Mouse (Mus musculus): ENCODE results near the gene Prkar2b. TPM values are rescaled to one million over a fixed set of nuclear protein-coding genes. Genes with fewer than 3 reads are reported as not detected.

Gene Prkar2b
- polyA plus RNA-seq (2015; fragmentation: Nextera tagmentation; extraction: Ambion mirVana) = 66.8 and 70.4 TPM in 2 replicates

DNA sequence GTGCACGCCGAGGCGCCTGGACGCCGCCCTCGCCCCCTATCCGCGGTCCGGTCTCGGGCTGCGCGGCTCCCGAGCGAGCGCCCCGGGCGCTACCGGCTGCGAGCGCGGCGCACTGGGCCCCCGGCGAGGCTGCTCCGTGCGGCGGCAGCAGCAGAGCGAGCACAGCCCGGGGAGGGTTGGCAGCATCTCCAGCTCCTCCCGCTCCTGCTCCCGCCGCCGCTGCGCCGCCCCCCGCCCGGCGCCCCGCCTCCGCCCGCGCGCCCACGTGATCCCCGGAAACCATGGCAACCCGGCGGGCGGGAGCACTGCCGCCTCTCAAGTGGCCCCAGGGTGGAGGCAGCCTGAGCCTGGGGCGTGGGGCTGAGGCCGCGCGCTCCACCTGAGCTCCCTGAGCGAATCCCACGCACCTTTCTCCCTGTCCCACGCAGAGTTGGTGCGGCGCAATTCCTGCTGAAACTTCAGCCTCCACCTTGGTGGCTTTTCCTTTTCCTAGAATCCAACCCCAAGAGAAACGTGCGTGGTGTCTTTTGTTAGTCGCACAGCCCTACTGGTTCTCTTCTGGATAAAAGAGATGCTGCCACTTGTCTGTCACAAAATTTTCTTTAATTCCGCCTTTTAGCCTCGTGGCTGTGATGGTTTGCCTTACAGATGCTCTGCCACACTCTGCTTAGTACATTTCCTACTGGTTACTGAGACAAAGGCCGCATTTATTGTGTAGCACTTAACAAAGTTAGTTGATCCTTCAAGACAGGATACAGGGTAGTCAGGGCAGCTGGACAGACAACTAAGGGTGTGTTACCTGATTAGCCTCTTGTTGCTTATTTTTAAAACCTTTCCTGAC is at the start of gene Prkar2b:
Prkar2b (minus strand) TSS at position 207 of the 841 bp plus-strand sequence.
- WGBS (ENCODE audit: insufficient replicate concordance) = under 1% methylated on average over 64 of the region's 64 CpGs

DNA sequence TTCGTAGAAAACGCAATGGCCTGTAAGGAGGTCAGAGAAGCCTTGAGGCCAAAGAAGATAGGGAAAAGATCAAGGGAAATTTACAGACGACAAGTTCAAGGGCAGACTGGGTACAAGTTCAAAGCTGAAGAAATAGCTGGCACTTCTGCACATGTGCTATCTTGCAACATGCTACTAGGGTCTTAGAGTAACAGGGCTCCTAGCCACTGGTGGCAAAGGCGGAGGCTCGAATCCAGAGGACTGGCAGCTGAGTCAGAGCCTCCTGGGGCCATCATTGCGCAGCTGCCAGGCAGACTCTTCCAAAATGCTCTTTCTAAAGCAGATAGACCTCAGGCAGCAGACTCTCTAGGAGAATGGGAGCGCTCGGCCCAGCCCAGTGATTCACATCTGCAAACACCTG is 48.1 kb upstream of the Prkar2b start:
- H3K36me3 ChIP-seq (replicated peaks) = peaks cover 60% of the 10 kb centered on the region
- H3K4me3 ChIP-seq (replicated peaks) = no peak overlapping the region
- H3K9ac ChIP-seq = 0 out of 2 replicates have a peak overlapping the region, but pooled peaks have one; percentile 5
- no peaks in the 10 kb centered on the region for H3K9me3 ChIP-seq (replicated peaks)
- peak overlapping the region; percentile 96 for H3K27ac ChIP-seq (replicated peaks)
- H3K4me2 ChIP-seq = no peak overlapping the region
- no peaks in the 10 kb centered on the region for H3K27me3 ChIP-seq
- ATAC-seq (ENCODE audit: insufficient read depth) = no peak
- WGBS (ENCODE audit: insufficient replicate concordance) = 79% methylated on average over 8 of the region's 8 CpGs
- peaks cover 93% of the 10 kb centered on the region for H3K4me1 ChIP-seq (replicated peaks)

More for the DNA sequence above, at the start of gene Prkar2b:
- Histone ChIP-seq H3K27me3 (no peaks in the 10 kb centered on the region), H3K4me1 (replicated peaks) (peaks cover 51% of the 10 kb centered on the region), H3K9ac (peak within 1 kb of the TSS; percentile 100), H3K4me2 (peak within 1 kb of the TSS; percentile 84), H3K4me3 (replicated peaks) (peak within 1 kb of the TSS; percentile 100), H3K36me3 (replicated peaks) (peaks cover 10% of the 10 kb centered on the region), H3K9me3 (replicated peaks) (no peaks in the 10 kb centered on the region), H3K27ac (replicated peaks) (peak within 1 kb of the TSS; percentile 98)
- peak; percentile 95 for ATAC-seq (ENCODE audit: insufficient read depth)

DNA sequence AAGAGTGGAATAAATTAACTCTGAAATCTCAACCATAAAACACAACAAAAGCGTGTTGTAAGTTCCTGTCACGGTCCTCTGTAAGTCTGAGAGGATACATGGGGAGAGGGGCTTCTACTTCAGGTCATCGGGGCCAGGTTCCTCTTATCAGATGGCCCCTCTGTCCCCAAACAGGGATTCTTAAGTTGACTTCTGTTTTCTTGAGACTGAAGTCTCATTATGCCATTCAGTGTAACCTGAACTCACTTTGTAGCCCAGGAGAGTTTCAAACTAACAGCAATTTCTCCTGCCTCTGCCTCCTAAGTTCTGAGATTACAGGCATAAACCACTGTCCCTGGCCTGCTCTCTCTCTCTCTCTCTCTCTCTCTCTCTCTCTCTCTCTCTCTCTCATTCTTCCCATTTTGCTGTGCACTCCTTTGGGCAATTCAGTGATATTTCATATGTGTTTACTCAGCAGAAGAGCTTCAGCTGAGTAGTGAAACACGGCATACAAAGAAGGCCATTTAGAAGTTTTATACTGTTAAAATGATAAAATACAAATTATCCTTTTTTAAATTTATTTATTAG is 43.9 kb upstream of the Prkar2b start:
- H3K36me3 ChIP-seq (replicated peaks) = peaks cover 69% of the 10 kb centered on the region
- H3K4me3 ChIP-seq (replicated peaks) = 0 out of 2 replicates have a peak overlapping the region, but pooled peaks have one; percentile 7
- H3K4me2 ChIP-seq = peak overlapping the region; percentile 70
- no peak for ATAC-seq (ENCODE audit: insufficient read depth)
- H3K27ac ChIP-seq (replicated peaks) = peak overlapping the region; percentile 96
- H3K27me3 ChIP-seq = no peaks in the 10 kb centered on the region
- H3K9me3 ChIP-seq (replicated peaks) = no peaks in the 10 kb centered on the region
- WGBS (ENCODE audit: insufficient replicate concordance) = 34% methylated on average over 4 of the region's 4 CpGs
- peaks cover 92% of the 10 kb centered on the region for H3K4me1 ChIP-seq (replicated peaks)
- peak overlapping the region; percentile 62; the same call in 1 of the 2 replicates for H3K9ac ChIP-seq

DNA sequence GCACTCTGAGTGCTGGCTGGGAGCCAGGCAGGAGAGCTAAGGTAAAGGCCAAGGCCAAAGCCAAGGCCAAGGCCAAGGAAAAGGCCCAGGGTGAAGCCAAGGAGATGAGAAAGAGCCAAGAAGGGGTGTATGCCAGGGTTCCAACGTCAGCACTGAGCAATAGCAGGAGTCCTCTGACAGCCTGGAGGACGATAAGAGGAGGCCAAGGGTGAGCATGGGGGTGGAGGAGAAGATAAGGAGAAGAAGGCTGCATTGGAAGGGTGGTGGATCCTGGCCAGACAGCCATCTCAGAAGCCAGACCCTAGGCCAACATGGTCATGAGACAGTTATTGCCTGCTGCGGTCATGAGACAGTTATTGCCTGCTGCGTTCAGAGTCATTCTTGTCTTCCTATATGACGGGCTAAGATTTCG is 43.4 kb upstream of the Prkar2b start:
- 10% methylated on average over 6 of the region's 6 CpGs for WGBS (ENCODE audit: insufficient replicate concordance)
- Histone ChIP-seq H3K4me2 (peak overlapping the region; percentile 70), H3K27ac (replicated peaks) (peak overlapping the region; percentile 96), H3K4me3 (replicated peaks) (peak overlapping the region; percentile 31), H3K27me3 (no peaks in the 10 kb centered on the region), H3K36me3 (replicated peaks) (peaks cover 63% of the 10 kb centered on the region), H3K9ac (peak overlapping the region; percentile 62), H3K4me1 (replicated peaks) (peaks cover 86% of the 10 kb centered on the region), H3K9me3 (replicated peaks) (no peaks in the 10 kb centered on the region)
- ATAC-seq (ENCODE audit: insufficient read depth) = peak; percentile 100

DNA sequence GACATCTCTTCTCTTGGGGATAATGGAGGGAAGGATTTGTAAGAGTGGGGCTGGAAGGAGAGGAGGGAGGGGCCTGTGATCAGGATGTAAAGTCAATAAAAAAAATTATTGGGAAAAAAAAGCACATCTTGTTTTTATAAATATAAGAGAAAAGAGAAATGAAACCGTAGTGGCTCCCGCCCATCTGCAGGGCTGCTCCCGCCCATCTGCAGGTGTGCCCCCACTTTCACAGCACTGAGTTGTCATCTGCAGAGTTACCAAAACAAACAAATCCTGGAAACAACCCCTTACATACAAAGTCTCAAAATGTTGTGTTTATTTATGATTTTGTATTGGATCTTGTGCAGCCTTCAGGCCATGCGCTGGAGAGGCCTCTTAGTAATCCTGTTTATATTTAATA is 40.2 kb upstream of the Prkar2b start:
- H3K4me3 ChIP-seq (replicated peaks) = no peak overlapping the region
- 74% methylated on average over 4 of the region's 4 CpGs for WGBS (ENCODE audit: insufficient replicate concordance)
- no peaks in the 10 kb centered on the region for H3K27me3 ChIP-seq
- H3K4me1 ChIP-seq (replicated peaks) = peaks cover 63% of the 10 kb centered on the region
- H3K27ac ChIP-seq (replicated peaks) = peak overlapping the region; percentile 70
- peak overlapping the region; percentile 1; the same call in 1 of the 2 replicates for H3K9ac ChIP-seq
- peaks cover 59% of the 10 kb centered on the region for H3K36me3 ChIP-seq (replicated peaks)
- H3K9me3 ChIP-seq (replicated peaks) = no peaks in the 10 kb centered on the region
- ATAC-seq (ENCODE audit: insufficient read depth) = no peak
- H3K4me2 ChIP-seq = peak overlapping the region; percentile 25; the same call in 1 of the 2 replicates

DNA sequence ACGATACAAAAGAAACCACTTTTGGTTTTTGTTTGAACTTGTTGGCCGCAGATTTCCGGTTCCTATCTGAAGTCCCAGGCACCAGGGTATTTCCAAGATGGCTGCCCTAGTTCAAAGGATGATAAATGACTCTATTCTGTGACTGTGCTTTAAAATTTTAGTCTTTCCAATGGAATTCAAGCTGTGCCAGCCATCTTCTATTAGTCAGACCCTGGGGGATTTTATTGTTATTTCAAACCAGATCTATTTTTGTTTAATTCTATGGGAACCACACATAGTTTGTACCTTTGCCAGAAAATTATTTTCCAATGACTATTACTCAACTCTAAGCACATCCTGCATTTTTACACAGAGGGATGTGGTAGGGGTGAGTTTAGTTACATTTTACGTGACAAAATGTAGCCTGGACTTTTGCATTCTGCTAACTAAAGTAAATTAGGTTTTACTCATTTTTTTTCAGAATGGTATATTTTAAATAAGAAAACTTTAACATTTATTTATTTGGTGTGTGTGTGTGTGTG is 38.6 kb upstream of the Prkar2b start:
- 69% methylated on average over 4 of the region's 4 CpGs for WGBS (ENCODE audit: insufficient replicate concordance)
- Histone ChIP-seq H3K4me2 (no peak overlapping the region), H3K27ac (replicated peaks) (0 out of 2 replicates have a peak overlapping the region, but pooled peaks have one; percentile 70), H3K27me3 (no peaks in the 10 kb centered on the region), H3K9ac (no peak overlapping the region), H3K9me3 (replicated peaks) (no peaks in the 10 kb centered on the region), H3K4me1 (replicated peaks) (peaks cover 63% of the 10 kb centered on the region), H3K36me3 (replicated peaks) (peaks cover 53% of the 10 kb centered on the region), H3K4me3 (replicated peaks) (no peak overlapping the region)
- no peak for ATAC-seq (ENCODE audit: insufficient read depth)

DNA sequence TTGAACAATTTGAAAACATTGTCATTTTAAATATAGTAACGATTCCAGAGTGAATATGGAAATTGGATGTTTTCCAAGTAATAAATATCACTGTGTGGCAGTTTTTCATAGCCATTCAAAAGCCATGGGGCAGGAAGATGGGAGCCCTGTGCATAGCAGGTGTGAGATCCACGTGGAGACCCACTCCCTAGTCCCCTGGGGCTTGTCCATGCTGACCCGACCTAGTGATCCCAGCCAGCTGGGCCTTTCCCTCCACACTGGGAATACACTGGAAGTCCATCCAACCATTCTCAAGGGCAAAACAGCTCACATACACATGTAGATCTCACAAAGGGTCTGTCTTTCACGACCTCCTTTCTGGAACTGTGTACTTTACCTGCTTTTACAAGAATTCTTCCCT is 37.5 kb upstream of the Prkar2b start:
- Histone ChIP-seq H3K27me3 (no peaks in the 10 kb centered on the region), H3K27ac (replicated peaks) (no peak overlapping the region; the same call in 1 of the 2 replicates), H3K4me3 (replicated peaks) (no peak overlapping the region), H3K4me1 (replicated peaks) (peaks cover 66% of the 10 kb centered on the region), H3K9me3 (replicated peaks) (no peaks in the 10 kb centered on the region), H3K36me3 (replicated peaks) (peaks cover 49% of the 10 kb centered on the region), H3K9ac (no peak overlapping the region), H3K4me2 (no peak overlapping the region)
- no peak for ATAC-seq (ENCODE audit: insufficient read depth)
- 70% methylated on average over 4 of the region's 4 CpGs for WGBS (ENCODE audit: insufficient replicate concordance)

DNA sequence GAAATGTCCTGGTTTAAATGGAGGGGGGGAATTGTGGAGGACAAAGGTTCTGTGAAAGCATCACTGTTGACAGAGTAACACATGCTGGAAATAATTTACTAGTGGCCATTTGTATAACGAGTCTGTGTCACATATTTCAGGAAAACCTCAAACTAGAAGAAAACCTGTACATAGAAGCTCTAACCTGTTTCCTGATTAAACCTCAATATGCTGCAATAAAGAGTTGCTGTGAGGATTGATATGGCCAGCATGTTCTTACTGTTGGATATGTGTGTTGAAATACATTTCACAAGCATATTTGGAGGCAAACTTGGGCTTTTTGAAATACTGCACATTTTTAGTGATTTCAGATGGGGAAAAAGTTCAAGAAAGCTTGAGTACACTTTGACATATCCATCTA is 36.0 kb upstream of the Prkar2b start:
- Histone ChIP-seq H3K4me3 (replicated peaks) (no peak overlapping the region), H3K4me2 (no peak overlapping the region), H3K36me3 (replicated peaks) (peaks cover 36% of the 10 kb centered on the region), H3K9ac (no peak overlapping the region), H3K9me3 (replicated peaks) (no peaks in the 10 kb centered on the region), H3K27me3 (no peaks in the 10 kb centered on the region), H3K27ac (replicated peaks) (no peak overlapping the region; the same call in 1 of the 2 replicates), H3K4me1 (replicated peaks) (peaks cover 53% of the 10 kb centered on the region)
- WGBS (ENCODE audit: insufficient replicate concordance) = 19% methylated on average over 1 of the region's 1 CpGs
- ATAC-seq (ENCODE audit: insufficient read depth) = no peak

DNA sequence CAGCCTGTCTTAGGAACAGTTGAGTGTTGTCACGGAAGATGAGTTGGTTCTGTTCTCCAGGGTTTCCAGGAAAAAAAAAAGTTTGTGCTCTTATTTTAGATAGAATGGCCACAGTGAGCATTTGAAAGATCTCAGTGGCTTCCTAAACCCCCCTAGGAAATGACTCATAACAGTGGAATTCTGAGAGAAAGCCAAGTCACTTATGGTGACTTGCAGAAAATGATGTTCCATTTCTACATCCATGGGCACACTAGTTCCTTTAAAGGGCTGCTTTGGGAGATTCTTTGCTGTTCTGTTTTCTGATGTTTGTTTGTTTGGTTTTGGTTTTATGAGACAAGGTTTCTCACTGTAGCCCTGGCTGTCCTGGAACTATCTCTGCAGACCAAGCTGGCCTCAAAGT is 34.1 kb upstream of the Prkar2b start:
- H3K4me3 ChIP-seq (replicated peaks) = no peak overlapping the region
- H3K4me1 ChIP-seq (replicated peaks) = peaks cover 36% of the 10 kb centered on the region
- no peak overlapping the region for H3K9ac ChIP-seq
- H3K27ac ChIP-seq (replicated peaks) = peak overlapping the region; percentile 54; the same call in 1 of the 2 replicates
- no peaks in the 10 kb centered on the region for H3K9me3 ChIP-seq (replicated peaks)
- no peaks in the 10 kb centered on the region for H3K27me3 ChIP-seq
- no peak for ATAC-seq (ENCODE audit: insufficient read depth)
- H3K36me3 ChIP-seq (replicated peaks) = peaks cover 32% of the 10 kb centered on the region
- WGBS (ENCODE audit: insufficient replicate concordance) = 28% methylated on average over 1 of the region's 1 CpGs
- no peak overlapping the region for H3K4me2 ChIP-seq

DNA sequence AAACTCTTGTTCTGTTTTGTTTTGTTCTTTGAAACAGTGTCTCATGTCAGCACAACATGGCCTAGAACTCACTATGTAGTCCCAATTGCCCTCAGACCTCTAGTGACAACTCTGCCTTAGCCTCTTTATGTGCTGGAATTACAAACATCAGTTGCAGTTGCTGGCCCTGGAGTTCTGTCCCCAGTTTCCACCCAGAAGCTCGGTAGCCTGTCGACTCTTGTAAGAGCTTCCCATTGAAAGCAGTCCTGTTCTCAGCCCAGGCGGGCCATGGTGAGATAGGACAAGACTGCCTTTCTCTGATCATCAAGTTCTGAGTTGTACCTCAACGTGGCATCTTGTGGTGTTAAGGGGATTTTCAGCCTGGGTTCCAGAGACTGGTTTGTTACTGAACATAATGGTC is 31.4 kb upstream of the Prkar2b start:
- no peaks in the 10 kb centered on the region for H3K27me3 ChIP-seq
- WGBS (ENCODE audit: insufficient replicate concordance) = 85% methylated on average over 4 of the region's 4 CpGs
- H3K4me2 ChIP-seq = no peak overlapping the region
- H3K27ac ChIP-seq (replicated peaks) = no peak overlapping the region
- peaks cover 35% of the 10 kb centered on the region for H3K4me1 ChIP-seq (replicated peaks)
- H3K36me3 ChIP-seq (replicated peaks) = peaks cover 21% of the 10 kb centered on the region
- no peak overlapping the region for H3K9ac ChIP-seq
- no peak overlapping the region for H3K4me3 ChIP-seq (replicated peaks)
- no peak for ATAC-seq (ENCODE audit: insufficient read depth)
- no peaks in the 10 kb centered on the region for H3K9me3 ChIP-seq (replicated peaks)

DNA sequence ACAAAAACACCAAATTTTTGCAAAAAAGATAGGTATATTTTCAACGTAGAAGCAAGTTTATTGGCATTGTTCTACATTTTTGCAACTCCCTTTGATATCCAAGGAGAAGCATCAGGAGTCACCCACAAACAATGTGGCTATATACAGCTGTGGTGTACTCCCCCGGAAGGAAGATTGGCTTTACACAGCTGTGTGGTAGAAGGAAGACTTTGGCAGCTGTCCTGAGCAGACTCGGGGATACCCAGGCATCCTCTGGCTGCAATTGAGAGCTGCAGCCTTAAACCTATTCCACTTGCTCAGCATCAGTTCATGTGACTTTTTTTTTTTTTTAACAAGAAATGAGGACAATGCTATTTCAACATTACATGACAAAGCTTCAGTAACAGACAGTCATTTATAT is 27.5 kb upstream of the Prkar2b start:
- Histone ChIP-seq H3K4me1 (replicated peaks) (peaks cover 40% of the 10 kb centered on the region), H3K4me3 (replicated peaks) (no peak overlapping the region), H3K27me3 (no peaks in the 10 kb centered on the region), H3K27ac (replicated peaks) (no peak overlapping the region), H3K36me3 (replicated peaks) (peaks cover 11% of the 10 kb centered on the region), H3K9me3 (replicated peaks) (no peaks in the 10 kb centered on the region), H3K9ac (no peak overlapping the region), H3K4me2 (no peak overlapping the region)
- no peak for ATAC-seq (ENCODE audit: insufficient read depth)
- 44% methylated on average over 3 of the region's 3 CpGs for WGBS (ENCODE audit: insufficient replicate concordance)
